Mouse (Mus musculus): ENCODE data around the gene Emc8. TPM values are rescaled to one million over a fixed set of nuclear protein-coding genes. Genes with fewer than 3 reads are reported as not detected.
A peak's percentile ranks its signal among the peaks of the same experiment; 100 is the strongest.
"Not testable (repeated sequence)": the region's sequence is repeated elsewhere in the genome, so short reads cannot be mapped to it uniquely, and the experiment has no call there.

Gene Emc8
- polyA plus RNA-seq, 1 experiment from 2014 or later: 106 TPM

DNA sequence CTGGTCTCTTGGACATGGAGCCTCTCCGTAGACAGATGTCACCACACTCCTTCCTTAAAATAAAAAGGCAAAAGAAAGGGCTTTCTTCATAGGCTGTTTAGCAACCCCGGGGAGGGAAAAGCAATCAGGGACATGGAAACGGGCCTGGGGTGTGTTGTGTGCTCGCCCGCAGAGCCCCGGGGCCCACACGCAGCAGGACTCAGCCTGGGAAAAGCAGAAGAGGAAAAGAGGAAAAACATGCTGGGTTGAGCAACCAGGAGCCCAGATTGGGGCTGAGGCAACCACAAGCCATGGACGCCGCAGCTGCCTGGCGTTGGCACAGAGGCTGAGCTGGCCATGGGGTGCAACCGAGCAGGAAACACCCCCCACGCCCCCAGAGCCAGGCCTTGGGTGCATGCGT is 17.7 kb upstream of the Emc8 start:
- ChIA-PET CTCF (no interaction called here), POLR2A (no interaction called here)
- in situ Hi-C loops (cut with MboI; ENCODE audit: low pct_unique_long_range_greater_than_20kb): loop anchor here (25.0 kb wide), 1 partner anchor 401 kb away; the partner anchor contains the start of gene Foxf1
- no peak for DNase-seq (ENCODE audit: low read depth, low spot score)
- no peak for ATAC-seq
- no peak for TF ChIP-seq CTCF (IDR thresholded peaks at IDR 0.05)
- peaks cover 4% of the 10 kb centered on the region for H3K27me3 ChIP-seq

DNA sequence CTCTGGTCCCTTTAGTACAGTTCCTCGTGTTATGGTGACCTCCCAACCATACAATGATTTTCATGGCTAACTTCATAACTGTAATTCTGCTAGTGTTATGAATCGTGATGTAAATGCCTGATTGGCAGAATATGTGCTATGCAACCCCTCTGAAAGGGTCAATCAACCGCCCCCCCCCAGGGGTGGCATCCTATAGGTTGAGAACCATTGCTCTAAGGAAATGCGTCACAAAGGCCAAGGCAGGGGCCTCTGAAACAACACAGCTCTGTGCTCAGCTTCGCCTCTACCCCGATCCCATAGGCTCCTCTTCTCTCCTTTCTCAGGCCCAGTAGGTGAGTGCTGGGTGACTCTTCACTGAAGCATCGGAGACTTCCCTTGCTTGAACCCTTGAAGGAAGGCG is 17.2 kb upstream of the Emc8 start:
- TF ChIP-seq CTCF (IDR thresholded peaks at IDR 0.05): no peak
- DNase-seq (ENCODE audit: low read depth, low spot score): no peak
- POLR2A ChIA-PET: no interaction called here
- no peak for ATAC-seq
- CTCF ChIA-PET: no interaction called here
- H3K27me3 ChIP-seq: peaks cover 4% of the 10 kb centered on the region
- in situ Hi-C loops (cut with MboI; ENCODE audit: low pct_unique_long_range_greater_than_20kb): loop anchor here (25.0 kb wide), 1 partner anchor 402 kb away; the partner anchor contains the start of gene Foxf1

DNA sequence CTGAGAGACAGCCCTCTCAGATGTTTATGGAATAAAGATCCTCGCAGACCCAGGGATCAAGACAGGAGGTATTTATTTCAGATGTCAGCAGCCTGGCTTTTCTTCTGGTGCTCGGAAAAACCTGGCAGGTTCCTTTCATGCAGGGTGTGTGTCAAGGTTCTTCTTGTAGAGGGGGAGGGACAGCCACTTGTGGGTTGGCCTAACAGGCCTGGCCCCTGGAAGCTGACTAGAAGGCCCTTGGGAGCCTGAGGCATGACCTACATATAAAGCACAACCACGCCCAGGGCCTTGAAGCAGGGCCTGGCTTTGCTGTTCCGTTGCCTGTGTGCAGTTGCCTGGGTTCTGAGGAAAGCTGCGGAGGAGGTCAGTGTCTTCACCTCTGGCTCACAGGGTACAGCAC is 16.7 kb upstream of the Emc8 start:
- ATAC-seq: no peak

GRCm38 (mm10) chr8:120684082-120684481 is 15.7 kb upstream of the Emc8 start:
- ATAC-seq (no peak), DNase-seq (ENCODE audit: low read depth, low spot score) (no peak)
- H3K27me3 ChIP-seq: peaks cover 4% of the 10 kb centered on the region
- TF ChIP-seq CTCF (IDR thresholded peaks at IDR 0.05): no peak
- in situ Hi-C loops (cut with MboI; ENCODE audit: low pct_unique_long_range_greater_than_20kb): loop anchor here (5.0 to 25.0 kb wide), 3 partner anchors 33 to 403 kb away; partner anchors contain the start of gene Foxf1
- CTCF ChIA-PET: interaction anchor here (0.6 to 1.1 kb wide), 2 partner anchors 52 to 116 kb away, joined by 3 to 5 read pairs; partner anchors contain the start of gene Irf8
- POLR2A ChIA-PET: no interaction called here

More for the DNA sequence above, 16.7 kb upstream of the Emc8 start:
- ChIA-PET POLR2A (no interaction called here), CTCF (no interaction called here)
- in situ Hi-C loops (cut with MboI; ENCODE audit: low pct_unique_long_range_greater_than_20kb): loop anchor here (25.0 kb wide), 1 partner anchor 402 kb away; the partner anchor contains the start of gene Foxf1
- no peak for TF ChIP-seq CTCF (IDR thresholded peaks at IDR 0.05)
- no peak for DNase-seq (ENCODE audit: low read depth, low spot score)
- peaks cover 4% of the 10 kb centered on the region for H3K27me3 ChIP-seq

DNA sequence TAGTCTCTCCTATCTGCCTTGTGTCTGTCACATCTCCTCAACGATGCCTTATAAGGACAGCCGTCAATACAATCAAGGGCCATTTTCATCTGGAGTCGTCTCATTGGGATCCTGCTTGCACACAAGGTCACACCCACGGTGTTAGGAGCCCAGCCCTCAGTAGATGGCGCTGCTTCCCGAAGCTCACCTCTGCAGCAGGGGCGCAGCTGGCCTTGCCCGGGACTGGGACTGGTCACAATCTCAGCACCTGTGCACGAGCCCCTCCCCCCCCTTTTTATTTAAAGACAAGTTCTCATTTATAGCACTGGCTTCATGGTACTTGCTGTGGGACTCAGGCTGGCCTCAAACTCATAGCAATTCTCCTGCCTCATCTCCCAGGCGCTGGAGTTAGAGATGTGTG is 15.2 kb upstream of the Emc8 start:
- CTCF ChIA-PET: interaction anchor here (0.6 to 1.1 kb wide), 2 partner anchors 53 to 116 kb away, joined by 3 to 5 read pairs; partner anchors contain the start of gene Irf8
- TF ChIP-seq CTCF (IDR thresholded peaks at IDR 0.05): no peak
- no peak for DNase-seq (ENCODE audit: low read depth, low spot score)
- H3K27me3 ChIP-seq: peaks cover 4% of the 10 kb centered on the region
- POLR2A ChIA-PET: no interaction called here
- in situ Hi-C loops (cut with MboI; ENCODE audit: low pct_unique_long_range_greater_than_20kb): loop anchor here (5.0 to 25.0 kb wide), 3 partner anchors 34 to 404 kb away; partner anchors contain the start of gene Foxf1
- no peak for ATAC-seq

- no peak for ATAC-seq
- DNase-seq (ENCODE audit: low read depth, low spot score): no peak
- no peak for TF ChIP-seq CTCF (IDR thresholded peaks at IDR 0.05)
- in situ Hi-C loops (cut with MboI; ENCODE audit: low pct_unique_long_range_greater_than_20kb): loop anchor here (5.0 to 25.0 kb wide), 3 partner anchors 36 to 406 kb away; partner anchors contain the start of gene Foxf1
- CTCF ChIA-PET: interaction anchor here (0.8 to 7.2 kb wide), 3 partner anchors 17 to 117 kb away, joined by 3 to 61 read pairs (median 3); no protein-coding TSS in a partner anchor
- H3K27me3 ChIP-seq: no peaks in the 10 kb centered on the region
- POLR2A ChIA-PET: no interaction called here
Measured at GRCm38 (mm10) chr8:120681113-120681512, 12.7 kb upstream of the Emc8 start.

GRCm38 (mm10) chr8:120680405-120680804 is 12.0 kb upstream of the Emc8 start:
- DNase-seq (ENCODE audit: low read depth, low spot score); POLR2A ChIA-PET; H3K27me3 ChIP-seq; ATAC-seq: not testable (repeated sequence)
- CTCF ChIA-PET: interaction anchor here (0.8 to 7.2 kb wide), 5 partner anchors 15 to 117 kb away, joined by 3 to 61 read pairs (median 3); no protein-coding TSS in a partner anchor
- in situ Hi-C loops (cut with MboI; ENCODE audit: low pct_unique_long_range_greater_than_20kb): loop anchor here (5.0 to 25.0 kb wide), 3 partner anchors 37 to 407 kb away; partner anchors contain the start of gene Foxf1
- peak; percentile 63 for TF ChIP-seq CTCF (IDR thresholded peaks at IDR 0.05)

- ChIA-PET POLR2A (interaction anchor here (0.7 to 1.0 kb wide), 2 partner anchors 97 to 116 kb away, joined by 3 read pairs; no protein-coding TSS in a partner anchor), CTCF (interaction anchor here (1.0 to 7.2 kb wide), 4 partner anchors 16 to 118 kb away, joined by 3 to 61 read pairs (median 3); no protein-coding TSS in a partner anchor)
- no peak for TF ChIP-seq CTCF (IDR thresholded peaks at IDR 0.05)
- DNase-seq (ENCODE audit: low read depth, low spot score): no peak
- no peaks in the 10 kb centered on the region for H3K27me3 ChIP-seq
- ATAC-seq: no peak
- in situ Hi-C loops (cut with MboI; ENCODE audit: low pct_unique_long_range_greater_than_20kb): loop anchor here (5.0 to 25.0 kb wide), 3 partner anchors 37 to 407 kb away; partner anchors contain the start of gene Foxf1
Measured at GRCm38 (mm10) chr8:120679629-120680387, 11.4 kb upstream of the Emc8 start.

DNA sequence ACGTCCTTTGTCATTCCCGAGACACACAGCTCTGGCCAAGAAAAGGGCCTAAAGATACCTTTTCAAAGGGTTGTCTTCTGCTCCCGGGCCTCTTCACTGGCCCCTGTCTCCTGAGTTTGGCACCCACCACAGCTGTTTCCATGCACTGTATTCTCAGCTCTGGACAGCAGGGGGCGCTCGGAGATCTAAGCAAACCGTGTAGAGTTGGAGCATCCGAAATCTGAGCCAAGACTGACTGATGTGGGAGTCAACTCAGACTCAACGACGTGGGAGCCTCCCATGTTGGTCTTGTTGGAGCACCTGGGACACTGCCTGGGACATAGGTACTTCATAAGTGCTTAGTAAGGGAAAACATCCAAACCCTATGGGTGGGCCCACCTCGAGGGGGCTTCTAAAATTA is 10.1 kb upstream of the Emc8 start:
- peak; percentile 31 for ATAC-seq
- peak; percentile 17 for DNase-seq (ENCODE audit: low read depth, low spot score)
- in situ Hi-C loops (cut with MboI; ENCODE audit: low pct_unique_long_range_greater_than_20kb): loop anchor here (25.0 kb wide), 1 partner anchor 409 kb away; the partner anchor contains the start of gene Foxf1
- no peaks in the 10 kb centered on the region for H3K27me3 ChIP-seq
- ChIA-PET CTCF (interaction anchor here (0.7 to 7.2 kb wide), 5 partner anchors 8 to 131 kb away, joined by 3 to 61 read pairs (median 4); no protein-coding TSS in a partner anchor), POLR2A (no interaction called here)
- TF ChIP-seq CTCF (IDR thresholded peaks at IDR 0.05): peak; percentile 90

DNA sequence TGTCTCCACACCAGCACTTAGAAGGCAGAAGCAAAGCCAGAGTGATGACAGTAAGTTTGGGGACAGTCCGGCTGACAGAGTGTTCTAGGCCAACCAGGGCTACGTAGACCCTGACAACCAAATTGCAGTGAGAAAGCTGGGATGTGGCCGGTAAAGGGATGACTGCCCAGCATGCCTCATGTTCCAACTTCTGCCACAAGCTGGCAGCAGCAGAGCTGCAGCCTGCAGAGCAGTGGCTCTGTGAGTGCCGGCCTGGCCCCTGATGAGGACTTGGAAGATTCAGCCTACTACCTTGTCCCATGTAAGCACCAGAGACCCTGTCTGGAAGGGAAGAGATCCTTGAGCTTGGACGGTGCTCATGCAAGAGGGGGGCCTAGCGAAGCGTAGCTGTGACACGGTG is 7.3 kb upstream of the Emc8 start:
- CTCF ChIA-PET: interaction anchor here (1.0 to 7.2 kb wide), 2 partner anchors 62 to 122 kb away, joined by 3 to 61 read pairs; no protein-coding TSS in a partner anchor
- no peak for TF ChIP-seq CTCF (IDR thresholded peaks at IDR 0.05)
- in situ Hi-C loops (cut with MboI; ENCODE audit: low pct_unique_long_range_greater_than_20kb): loop anchor here (25.0 kb wide), 1 partner anchor 412 kb away; the partner anchor contains the start of gene Foxf1
- ATAC-seq: no peak
- POLR2A ChIA-PET: interaction anchor here (0.7 kb wide), 1 partner anchor 1043 kb away, joined by 4 read pairs; no protein-coding TSS in a partner anchor
- DNase-seq (ENCODE audit: low read depth, low spot score): no peak
- no peaks in the 10 kb centered on the region for H3K27me3 ChIP-seq

Measured in Patski (cell line).